Mouse (Mus musculus): ENCODE results near the gene Napb.
"Not testable (repeated sequence)": the region's sequence is repeated elsewhere in the genome, so short reads cannot be mapped to it uniquely, and the experiment has no call there.

The Napb gene

GRCm38 (mm10) chr2:148732327-148733000, at the start of gene Napb:
Gene Napb (minus strand): TSS chr2:148732467.
- peak; percentile 97 for DNase-seq (ENCODE audit: low spot score in 2 of 2)

GRCm38 (mm10) chr2:148781709-148782108, 49.4 kb upstream of the Napb start, which contains the start of gene 8030411F24Rik:
Gene 8030411F24Rik (plus strand): TSS chr2:148782009.
- DNase-seq (ENCODE audit: low spot score in 2 of 2) = no peak

GRCm38 (mm10) chr2:148771397-148771796, 39.1 kb upstream of the Napb start, which contains the start of gene Cst11:
Gene Cst11 (minus strand): TSS chr2:148771497.
- not testable (repeated sequence) for DNase-seq (ENCODE audit: low spot score in 2 of 2)

GRCm38 (mm10) chr2:148763648-148764388, 31.6 kb upstream of the Napb start:
- no peak for DNase-seq (ENCODE audit: low spot score in 2 of 2)

- DNase-seq (ENCODE audit: low spot score in 2 of 2) = no peak
Observed at GRCm38 (mm10) chr2:148754310-148754846, 22.1 kb upstream of the Napb start.

- DNase-seq (ENCODE audit: low spot score in 2 of 2) = peak; percentile 77 to 88
Observed at GRCm38 (mm10) chr2:148751893-148752813, 19.9 kb upstream of the Napb start.

- no peak for DNase-seq (ENCODE audit: low spot score in 2 of 2)
Observed at GRCm38 (mm10) chr2:148750058-148750457, 17.8 kb upstream of the Napb start, which contains the start of gene Cstl1. Gene Cstl1 (plus strand): TSS chr2:148750358.

- no peak for DNase-seq (ENCODE audit: low spot score in 2 of 2)
Observed at GRCm38 (mm10) chr2:148743846-148744407, 11.7 kb upstream of the Napb start.

GRCm38 (mm10) chr2:148743001-148743400, 10.7 kb upstream of the Napb start:
- DNase-seq (ENCODE audit: low spot score in 2 of 2) = peak; percentile 43 to 66

- DNase-seq (ENCODE audit: low spot score in 2 of 2) = no peak
Observed at GRCm38 (mm10) chr2:148731614-148732326, 497 bp downstream of the Napb start.

- no peak for DNase-seq (ENCODE audit: low spot score in 2 of 2)
Observed at GRCm38 (mm10) chr2:148719271-148719995, 12.8 kb downstream of the Napb start.

GRCm38 (mm10) chr2:148717072-148717471, 15.2 kb downstream of the Napb start:
- no peak for DNase-seq (ENCODE audit: low spot score in 2 of 2)

GRCm38 (mm10) chr2:148712326-148712725, 19.9 kb downstream of the Napb start:
- no peak for DNase-seq (ENCODE audit: low spot score in 2 of 2)

GRCm38 (mm10) chr2:148707202-148707530, 25.1 kb downstream of the Napb start:
- no peak for DNase-seq (ENCODE audit: low spot score in 2 of 2)

GRCm38 (mm10) chr2:148706409-148707201, 25.7 kb downstream of the Napb start:
- no peak for DNase-seq (ENCODE audit: low spot score in 2 of 2)

GRCm38 (mm10) chr2:148698571-148698970, 33.7 kb downstream of the Napb start:
- no peak for DNase-seq (ENCODE audit: low spot score in 2 of 2)

- no peak for DNase-seq (ENCODE audit: low spot score in 2 of 2)
Observed at GRCm38 (mm10) chr2:148690781-148691180, 41.5 kb downstream of the Napb start.

- no peak for DNase-seq (ENCODE audit: low spot score in 2 of 2)
Observed at GRCm38 (mm10) chr2:148690291-148690690, 42.0 kb downstream of the Napb start.

- DNase-seq (ENCODE audit: low spot score in 2 of 2) = no peak
Observed at GRCm38 (mm10) chr2:148689444-148690140, 42.7 kb downstream of the Napb start.
